Mouse (Mus musculus) neural tube, embryonic 14.5 days (tissue): ENCODE results near the gene Wfdc8. TPM values are rescaled to one million over a fixed set of nuclear protein-coding genes. Genes with fewer than 3 reads are reported as not detected.
"Not testable (repeated sequence)": the region's sequence is repeated elsewhere in the genome, so short reads cannot be mapped to it uniquely, and the experiment has no call there.

ENCODE experiments used
- ATAC-seq: fragments of 200-750 bp; cut with Nextera tagmentation; 2 replicates; pipeline ENCODE4 v1.8.0; 2017; ENCODE audit warnings: low read depth, mild to moderate bottlenecking, moderate TSS enrichment, moderate library complexity
- H3K27ac ChIP-seq: fragments of 300-500 bp; sonication (generic); 2 replicates; pipeline ENCODE4 v1.5.1; 2014; ENCODE audit warnings: low read depth, mild to moderate bottlenecking, control low read depth, low read length, moderate library complexity, mixed read lengths
- H3K27me3 ChIP-seq: fragments of 300-500 bp; sonication (generic); 2 replicates; pipeline ENCODE4 v1.6.1; 2014; ENCODE audit warnings: low read length; ENCODE audit not compliant: control insufficient read depth, insufficient read depth
- H3K36me3 ChIP-seq: fragments of 300-500 bp; sonication (generic); 2 replicates; pipeline ENCODE4 v1.6.1; 2014; ENCODE audit warnings: low read length, mixed read lengths; ENCODE audit not compliant: control insufficient read depth, insufficient read depth
- H3K4me1 ChIP-seq: fragments of 300-500 bp; sonication (generic); 2 replicates; pipeline ENCODE4 v1.6.1; 2014; ENCODE audit warnings: low read length; ENCODE audit not compliant: control insufficient read depth, insufficient read depth
- H3K4me2 ChIP-seq: fragments of 300-500 bp; sonication (generic); 2 replicates; pipeline ENCODE4 v1.6.1; 2014; ENCODE audit warnings: mild to moderate bottlenecking, low read depth, low read length, control low read depth
- H3K4me3 ChIP-seq: fragments of 300-500 bp; sonication (generic); 2 replicates; pipeline ENCODE4 v1.5.1; 2014; ENCODE audit warnings: low read depth, low read length, control low read depth, mixed read lengths
- H3K9ac ChIP-seq: fragments of 300-500 bp; sonication (generic); replicated peaks from 2 replicates; pipeline ENCODE4 v1.6.1; 2014; ENCODE audit warnings: low read depth, mild to moderate bottlenecking, control low read depth, low read length, mixed read lengths
- H3K9me3 ChIP-seq: fragments of 300-500 bp; sonication (generic); 2 replicates; pipeline ENCODE4 v1.6.1; 2016; ENCODE audit warnings: low read length; ENCODE audit not compliant: control insufficient read depth
- WGBS: fragments of 180-500 bp; shearing (Covaris S2); extraction: QIAGEN DNeasy Blood & Tissue Kit; methylation state at CpG from one replicate; pipeline ENCODE4 v1.1.7; 2014; 5-methylcytosine and 5-hydroxymethylcytosine counted together
- polyA plus RNA-seq: library from polyadenylated mRNA; unstranded; fragments of >200 nt; fragmentation: Nextera tagmentation; extraction: Ambion mirVana; gene quantifications from 2 replicates; pipeline ENCODE4 v1.2.1, GENCODE M21; 2014

The Wfdc8 gene
- not detected in 2 replicates for polyA plus RNA-seq

GRCm38 (mm10) chr2:164613471-164613870, at the start of gene Wfdc8, which contains the start of gene Wfdc6b:
Wfdc8 (minus strand) TSS chr2:164613626.
Wfdc6b (plus strand) TSS chr2:164613522.
- not testable (repeated sequence) for H3K27me3 ChIP-seq, H3K4me2 ChIP-seq, ATAC-seq, H3K36me3 ChIP-seq, H3K9ac ChIP-seq, H3K4me1 ChIP-seq, H3K9me3 ChIP-seq, H3K27ac ChIP-seq, H3K4me3 ChIP-seq
- 57% methylated on average over 8 of the region's 8 CpGs for WGBS

- Histone ChIP-seq H3K27ac (no peak within 1 kb of the TSS), H3K9me3 (no peaks in the 10 kb centered on the region), H3K27me3 (no peaks in the 10 kb centered on the region), H3K4me1 (no peaks in the 10 kb centered on the region), H3K36me3 (no peaks in the 10 kb centered on the region), H3K4me2 (no peak within 1 kb of the TSS), H3K9ac (no peak within 1 kb of the TSS), H3K4me3 (no peak within 1 kb of the TSS)
- ATAC-seq: no peak
- WGBS: 88% methylated on average over 9 of the region's 9 CpGs
These were observed 43.1 kb upstream of the Wfdc8 start, which contains the start of gene Wfdc9 for GRCm38 (mm10) chr2:164656483-164656882. Wfdc9 (minus strand) TSS chr2:164656583.

- no peak for ATAC-seq
- 14% methylated on average over 11 of the region's 11 CpGs for WGBS
These were observed 42.4 kb upstream of the Wfdc8 start, which contains the start of gene Wfdc10 for GRCm38 (mm10) chr2:164655858-164656257. Wfdc10 (plus strand) TSS chr2:164656046.

GRCm38 (mm10) chr2:164641881-164642673, 28.7 kb upstream of the Wfdc8 start:
- H3K9ac ChIP-seq: no peak overlapping the region
- ATAC-seq: no peak
- WGBS: 67% methylated on average over 13 of the region's 13 CpGs

More at GRCm38 (mm10) chr2:164655858-164656257, 42.4 kb upstream of the Wfdc8 start, which contains the start of gene Wfdc10:
- Histone ChIP-seq H3K36me3 (no peaks in the 10 kb centered on the region), H3K9me3 (no peaks in the 10 kb centered on the region), H3K27me3 (no peaks in the 10 kb centered on the region), H3K27ac (no peak within 1 kb of the TSS), H3K4me3 (no peak within 1 kb of the TSS), H3K9ac (no peak within 1 kb of the TSS), H3K4me1 (no peaks in the 10 kb centered on the region), H3K4me2 (no peak within 1 kb of the TSS)

GRCm38 (mm10) chr2:164641129-164641528, 27.7 kb upstream of the Wfdc8 start:
- no peaks in the 10 kb centered on the region for H3K4me1 ChIP-seq
- no peak overlapping the region for H3K4me2 ChIP-seq
- no peak overlapping the region for H3K9ac ChIP-seq
- no peaks in the 10 kb centered on the region for H3K9me3 ChIP-seq
- H3K27me3 ChIP-seq: no peaks in the 10 kb centered on the region
- WGBS: 68% methylated on average over 7 of the region's 7 CpGs
- no peaks in the 10 kb centered on the region for H3K36me3 ChIP-seq
- no peak overlapping the region for H3K27ac ChIP-seq
- H3K4me3 ChIP-seq: no peak overlapping the region
- ATAC-seq: no peak

More at GRCm38 (mm10) chr2:164641881-164642673, 28.7 kb upstream of the Wfdc8 start:
- H3K4me3 ChIP-seq: no peak overlapping the region
- H3K27me3 ChIP-seq: no peaks in the 10 kb centered on the region
- no peaks in the 10 kb centered on the region for H3K4me1 ChIP-seq
- H3K4me2 ChIP-seq: no peak overlapping the region
- H3K27ac ChIP-seq: no peak overlapping the region
- H3K36me3 ChIP-seq: no peaks in the 10 kb centered on the region
- no peaks in the 10 kb centered on the region for H3K9me3 ChIP-seq

GRCm38 (mm10) chr2:164638696-164639095, 25.3 kb upstream of the Wfdc8 start, which contains the start of gene Wfdc16:
Wfdc16 (minus strand) TSS chr2:164638796.
- H3K36me3 ChIP-seq: no peaks in the 10 kb centered on the region
- ATAC-seq: no peak
- H3K9ac ChIP-seq: no peak within 1 kb of the TSS
- H3K27ac ChIP-seq: no peak within 1 kb of the TSS
- H3K4me1 ChIP-seq: no peaks in the 10 kb centered on the region
- no peak within 1 kb of the TSS for H3K4me3 ChIP-seq
- H3K4me2 ChIP-seq: no peak within 1 kb of the TSS
- 92% methylated on average over 3 of the region's 3 CpGs for WGBS
- no peaks in the 10 kb centered on the region for H3K27me3 ChIP-seq
- H3K9me3 ChIP-seq: no peaks in the 10 kb centered on the region

GRCm38 (mm10) chr2:164635266-164635665, 21.8 kb upstream of the Wfdc8 start:
- 74% methylated on average over 9 of the region's 9 CpGs for WGBS
- H3K4me1 ChIP-seq: no peaks in the 10 kb centered on the region
- no peak overlapping the region for H3K27ac ChIP-seq
- no peaks in the 10 kb centered on the region for H3K27me3 ChIP-seq
- no peaks in the 10 kb centered on the region for H3K9me3 ChIP-seq
- H3K9ac ChIP-seq: no peak overlapping the region
- no peak for ATAC-seq
- no peak overlapping the region for H3K4me3 ChIP-seq
- no peaks in the 10 kb centered on the region for H3K36me3 ChIP-seq
- no peak overlapping the region for H3K4me2 ChIP-seq

- Histone ChIP-seq H3K27ac (no peak overlapping the region), H3K9ac (no peak overlapping the region), H3K36me3 (no peaks in the 10 kb centered on the region), H3K4me3 (no peak overlapping the region), H3K4me1 (no peaks in the 10 kb centered on the region), H3K27me3 (no peaks in the 10 kb centered on the region), H3K4me2 (no peak overlapping the region), H3K9me3 (no peaks in the 10 kb centered on the region)
- no peak for ATAC-seq
- 82% methylated on average over 4 of the region's 4 CpGs for WGBS
These were observed 8.3 kb upstream of the Wfdc8 start for GRCm38 (mm10) chr2:164621775-164622174.

GRCm38 (mm10) chr2:164619050-164619449, 5.6 kb upstream of the Wfdc8 start:
- Histone ChIP-seq H3K27ac (no peak overlapping the region), H3K9ac (no peak overlapping the region), H3K4me1 (no peaks in the 10 kb centered on the region), H3K9me3 (no peaks in the 10 kb centered on the region), H3K4me3 (no peak overlapping the region), H3K27me3 (no peaks in the 10 kb centered on the region), H3K4me2 (no peak overlapping the region), H3K36me3 (no peaks in the 10 kb centered on the region)
- 81% methylated on average over 5 of the region's 5 CpGs for WGBS
- no peak for ATAC-seq
